ENCODE assay signal across 11 mouse cellular contexts in genomic region chr11:36153011-36153410, GRCm38 (mm10).
DNase-seq lines count a peak whose midpoint lies in the region; ATAC-seq and TF ChIP-seq lines count a peak whose summit lies in the region.
"Had no signal": no experiment of that assay in that cellular context is flagged by ENCODE, and none has a peak within 500 bp of the region (broad histone marks: within the 10 kb centered on the region; RNA-seq: fewer than 3 reads in every experiment).

No protein-coding gene starts in this region.

- TF ChIP-seq POLR2A in heart, adult 2 months (IDR thresholded peaks at IDR 0.05; ENCODE audit: insufficient read depth, low read depth, low read length): no peak

- ATAC-seq in heart, embryonic 12.5 days (ENCODE audit: insufficient number of reproducible peaks, low FRiP score): no peak
- ATAC-seq in forebrain, embryonic 12.5 days (ENCODE audit: low FRiP score): no peak
- 0 out of 2 replicates have a peak, but pooled peaks have one; percentile 34 for ATAC-seq in midbrain, postnatal 0 days (ENCODE audit: low FRiP score)
- ATAC-seq: intestine, embryonic 15.5 days had no signal

- 12% methylated on average over 9 of the region's 9 CpGs for WGBS in heart, embryonic 12.5 days
- WGBS in heart, adult 2 months: 20% methylated on average over 9 of the region's 9 CpGs
- 13% methylated on average over 9 of the region's 9 CpGs for WGBS in forebrain, embryonic 12.5 days
- 19% methylated on average over 9 of the region's 9 CpGs for WGBS in midbrain, postnatal 0 days

- H3K4me2 ChIP-seq in heart, embryonic 12.5 days: peak overlapping the region; percentile 59
- peak overlapping the region; percentile 21; the same call in 1 of the 2 replicates for H3K4me2 ChIP-seq in forebrain, embryonic 12.5 days
- no peak overlapping the region for H3K4me2 ChIP-seq in midbrain, postnatal 0 days (ENCODE audit: low read depth, low read length, poor library complexity, severe bottlenecking)
- H3K4me2 ChIP-seq: intestine, embryonic 15.5 days had no signal

- no peak for TF ChIP-seq CTCF in heart, adult 2 months (IDR thresholded peaks at IDR 0.05)
- TF ChIP-seq CTCF in layer of hippocampus, adult 2 months (conservative IDR thresholded peaks at IDR 0.05): no peak; the same call in 1 of the 2 replicates
- peak; percentile 32 for TF ChIP-seq CTCF in midbrain, postnatal 0 days (IDR thresholded peaks at IDR 0.05)

- H3K27me3 ChIP-seq in heart, embryonic 12.5 days (replicated peaks): no peaks in the 10 kb centered on the region
- no peaks in the 10 kb centered on the region for H3K27me3 ChIP-seq in heart, adult 2 months (ENCODE audit: control insufficient read depth, insufficient read depth, low read length)
- peaks cover 18% of the 10 kb centered on the region for H3K27me3 ChIP-seq in forebrain, embryonic 12.5 days
- H3K27me3 ChIP-seq in midbrain, postnatal 0 days (ENCODE audit: insufficient read depth, low read length): no peaks in the 10 kb centered on the region
- H3K27me3 ChIP-seq: intestine, embryonic 15.5 days had no signal

- no peaks in the 10 kb centered on the region for H3K36me3 ChIP-seq in heart, embryonic 12.5 days
- no peaks in the 10 kb centered on the region for H3K36me3 ChIP-seq in heart, adult 2 months (ENCODE audit: control insufficient read depth, insufficient read depth, low read length)
- no peaks in the 10 kb centered on the region for H3K36me3 ChIP-seq in forebrain, embryonic 12.5 days (replicated peaks)
- H3K36me3 ChIP-seq in midbrain, postnatal 0 days (ENCODE audit: insufficient read depth, low read length): no peaks in the 10 kb centered on the region
- H3K36me3 ChIP-seq: intestine, embryonic 15.5 days had no signal

- no peak for TF ChIP-seq EP300 in heart, adult 2 months (IDR thresholded peaks at IDR 0.05; ENCODE audit: insufficient read depth, low read depth, low read length)

- DNase-seq in heart, adult 2 months: no peak
- no peak for DNase-seq in layer of hippocampus, adult 2 months (ENCODE audit: low spot score in 2 of 2)
- no peak for DNase-seq in layer of hippocampus, postnatal 36 days
- no peak for DNase-seq in midbrain, postnatal 0 days (ENCODE audit: low spot score)
- DNase-seq in spleen, adult 12 weeks (ENCODE audit: low spot score): no peak
- DNase-seq in layer of hippocampus, adult 18-20 months (ENCODE audit: low spot score in 2 of 2): no peak
- DNase-seq: adrenal gland, adult 8-10 months; cerebellum, adult 11-12 months had no signal

- no peak overlapping the region for H3K27ac ChIP-seq in heart, embryonic 12.5 days (ENCODE audit: poor library complexity, severe bottlenecking)
- no peak overlapping the region for H3K27ac ChIP-seq in heart, adult 2 months
- H3K27ac ChIP-seq in layer of hippocampus, adult 2 months: peak overlapping the region; percentile 12; the same call in 1 of the 2 replicates
- no peak overlapping the region for H3K27ac ChIP-seq in forebrain, embryonic 12.5 days
- no peak overlapping the region for H3K27ac ChIP-seq in midbrain, postnatal 0 days (ENCODE audit: low read depth, low read length)
- H3K27ac ChIP-seq: intestine, embryonic 15.5 days had no signal

- intact Hi-C loops in heart, adult 2 months (cut with DNase I): no loop called here

- H3K9ac ChIP-seq in heart, embryonic 12.5 days: no peak overlapping the region
- H3K9ac ChIP-seq in heart, adult 2 months (ENCODE audit: low read depth, low read length): no peak overlapping the region
- no peak overlapping the region for H3K9ac ChIP-seq in forebrain, embryonic 12.5 days
- H3K9ac ChIP-seq in midbrain, postnatal 0 days (replicated peaks; ENCODE audit: low read length, poor library complexity, severe bottlenecking): no peak overlapping the region
- H3K9ac ChIP-seq: intestine, embryonic 15.5 days had no signal

- no peaks in the 10 kb centered on the region for H3K9me3 ChIP-seq in heart, embryonic 12.5 days (replicated peaks)
- H3K9me3 ChIP-seq in forebrain, embryonic 12.5 days: no peaks in the 10 kb centered on the region
- no peaks in the 10 kb centered on the region for H3K9me3 ChIP-seq in midbrain, postnatal 0 days (ENCODE audit: low read length)
- H3K9me3 ChIP-seq: intestine, embryonic 15.5 days had no signal

- H3K79me2 ChIP-seq in heart, adult 2 months (replicated peaks; ENCODE audit: control insufficient read depth, insufficient read depth, low read length): no peaks in the 10 kb centered on the region

- H3K4me3 ChIP-seq in heart, embryonic 12.5 days: no peak overlapping the region
- H3K4me3 ChIP-seq in heart, adult 2 months: no peak overlapping the region
- H3K4me3 ChIP-seq in layer of hippocampus, adult 2 months: no peak overlapping the region
- no peak overlapping the region for H3K4me3 ChIP-seq in forebrain, embryonic 12.5 days (replicated peaks)
- H3K4me3 ChIP-seq in midbrain, postnatal 0 days (ENCODE audit: low read depth, low read length): no peak overlapping the region
- H3K4me3 ChIP-seq: intestine, embryonic 15.5 days had no signal

- peaks cover 8% of the 10 kb centered on the region for H3K4me1 ChIP-seq in heart, embryonic 12.5 days (replicated peaks)
- H3K4me1 ChIP-seq in heart, adult 2 months (ENCODE audit: control insufficient read depth, insufficient read depth, low read length): peaks cover 2% of the 10 kb centered on the region; the same call in 1 of the 2 replicates
- H3K4me1 ChIP-seq in forebrain, embryonic 12.5 days: peaks cover 16% of the 10 kb centered on the region
- H3K4me1 ChIP-seq in midbrain, postnatal 0 days (ENCODE audit: insufficient read depth, low read length): 0 out of 2 replicates have a peak, but pooled peaks cover 3% of the 10 kb centered on the region
- H3K4me1 ChIP-seq: intestine, embryonic 15.5 days had no signal
